Mouse (Mus musculus): ENCODE data around the gene Tas2r119. TPM values are rescaled to one million over a fixed set of nuclear protein-coding genes. Genes with fewer than 3 reads are reported as not detected.

Tas2r119 gene
- total RNA-seq (2014; rRNA removed; ENCODE audit: low replicate concordance) (not detected in 2 replicates), polyA plus RNA-seq (2015; fragmentation: Nextera tagmentation; extraction: Ambion mirVana) (not detected in 2 replicates)

- DNase-seq (ENCODE audit: low spot score) (no peak), ATAC-seq (ENCODE audit: insufficient read depth, low read depth) (no peak)
- H3K27me3 ChIP-seq (ENCODE audit: control insufficient read depth, insufficient read depth, low read length): no peaks in the 10 kb centered on the region
- H3K9me3 ChIP-seq (replicated peaks; ENCODE audit: control insufficient read depth, low read length): no peaks in the 10 kb centered on the region
- no peak within 1 kb of the TSS for H3K4me2 ChIP-seq (ENCODE audit: low read depth, low read length)
- TF ChIP-seq CTCF (IDR thresholded peaks at IDR 0.05; ENCODE audit: low read depth) (no peak), EP300 (IDR thresholded peaks at IDR 0.05; ENCODE audit: low read depth) (no peak)
- no peaks in the 10 kb centered on the region for H3K36me3 ChIP-seq (replicated peaks; ENCODE audit: control insufficient read depth, insufficient read depth, low read length)
- no peak within 1 kb of the TSS for H3K27ac ChIP-seq (ENCODE audit: low read depth)
- H3K4me3 ChIP-seq (ENCODE audit: low read depth, low read length): no peak within 1 kb of the TSS
- no peaks in the 10 kb centered on the region for H3K4me1 ChIP-seq (ENCODE audit: control insufficient read depth, insufficient read depth)
- H3K9ac ChIP-seq (replicated peaks; ENCODE audit: low read depth, low read length): no peak within 1 kb of the TSS
- 75% methylated on average over 4 of the region's 4 CpGs for WGBS
Observed at GRCm38 (mm10) chr15:32176989-32177388, at the start of gene Tas2r119. Gene Tas2r119, plus strand, starts transcription at chr15:32177289.

- Histone ChIP-seq H3K4me2 (ENCODE audit: low read depth, low read length) (no peak overlapping the region), H3K27me3 (ENCODE audit: control insufficient read depth, insufficient read depth, low read length) (no peaks in the 10 kb centered on the region), H3K9ac (replicated peaks; ENCODE audit: low read depth, low read length) (no peak overlapping the region), H3K27ac (ENCODE audit: low read depth) (no peak overlapping the region), H3K36me3 (replicated peaks; ENCODE audit: control insufficient read depth, insufficient read depth, low read length) (no peaks in the 10 kb centered on the region), H3K9me3 (replicated peaks; ENCODE audit: control insufficient read depth, low read length) (no peaks in the 10 kb centered on the region), H3K4me3 (ENCODE audit: low read depth, low read length) (no peak overlapping the region), H3K4me1 (ENCODE audit: control insufficient read depth, insufficient read depth) (no peaks in the 10 kb centered on the region)
- DNase-seq (ENCODE audit: low spot score) (no peak), ATAC-seq (ENCODE audit: insufficient read depth, low read depth) (no peak)
- 80% methylated on average over 7 of the region's 7 CpGs for WGBS
- TF ChIP-seq CTCF (IDR thresholded peaks at IDR 0.05; ENCODE audit: low read depth) (no peak), EP300 (IDR thresholded peaks at IDR 0.05; ENCODE audit: low read depth) (no peak)
Observed at GRCm38 (mm10) chr15:32132315-32132714, 44.8 kb upstream of the Tas2r119 start.

DNA sequence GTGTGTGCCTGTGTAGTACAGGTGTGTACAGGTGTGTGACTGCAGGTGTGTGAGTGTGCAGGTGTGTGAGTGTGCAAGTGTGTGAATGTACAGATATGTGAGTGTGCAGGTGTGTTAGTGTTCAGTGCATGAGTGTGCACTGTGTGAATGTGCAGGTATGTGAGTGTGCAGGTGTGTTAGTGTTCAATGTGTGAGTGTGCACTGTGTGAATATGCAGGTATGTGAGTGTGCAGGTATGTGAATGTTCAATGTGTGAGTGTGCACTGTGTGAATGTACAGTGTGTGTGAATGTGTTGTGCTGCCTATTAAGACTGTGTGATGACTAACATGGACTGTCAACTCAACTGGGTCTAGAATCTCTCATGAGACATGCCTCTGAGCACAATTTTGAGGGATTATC is 35.4 kb upstream of the Tas2r119 start:
- Histone ChIP-seq H3K36me3 (replicated peaks; ENCODE audit: control insufficient read depth, insufficient read depth, low read length) (no peaks in the 10 kb centered on the region), H3K4me2 (ENCODE audit: low read depth, low read length) (no peak overlapping the region), H3K27ac (ENCODE audit: low read depth) (no peak overlapping the region), H3K4me3 (ENCODE audit: low read depth, low read length) (no peak overlapping the region), H3K4me1 (ENCODE audit: control insufficient read depth, insufficient read depth) (no peaks in the 10 kb centered on the region), H3K9me3 (replicated peaks; ENCODE audit: control insufficient read depth, low read length) (no peaks in the 10 kb centered on the region), H3K9ac (replicated peaks; ENCODE audit: low read depth, low read length) (no peak overlapping the region), H3K27me3 (ENCODE audit: control insufficient read depth, insufficient read depth, low read length) (no peaks in the 10 kb centered on the region)
- DNase-seq (ENCODE audit: low spot score) (no peak), ATAC-seq (ENCODE audit: insufficient read depth, low read depth) (no peak)
- TF ChIP-seq EP300 (IDR thresholded peaks at IDR 0.05; ENCODE audit: low read depth) (no peak), CTCF (IDR thresholded peaks at IDR 0.05; ENCODE audit: low read depth) (no peak)

GRCm38 (mm10) chr15:32144269-32144668 is 32.8 kb upstream of the Tas2r119 start:
- H3K9ac ChIP-seq (replicated peaks; ENCODE audit: low read depth, low read length): no peak overlapping the region
- WGBS: 43% methylated on average over 3 of the region's 3 CpGs
- no peaks in the 10 kb centered on the region for H3K36me3 ChIP-seq (replicated peaks; ENCODE audit: control insufficient read depth, insufficient read depth, low read length)
- H3K4me1 ChIP-seq (ENCODE audit: control insufficient read depth, insufficient read depth): no peaks in the 10 kb centered on the region
- ATAC-seq (ENCODE audit: insufficient read depth, low read depth) (no peak), DNase-seq (ENCODE audit: low spot score) (no peak)
- H3K9me3 ChIP-seq (replicated peaks; ENCODE audit: control insufficient read depth, low read length): no peaks in the 10 kb centered on the region
- no peak for TF ChIP-seq CTCF (IDR thresholded peaks at IDR 0.05; ENCODE audit: low read depth)
- TF ChIP-seq EP300 (IDR thresholded peaks at IDR 0.05; ENCODE audit: low read depth): no peak
- no peak overlapping the region for H3K27ac ChIP-seq (ENCODE audit: low read depth)
- H3K27me3 ChIP-seq (ENCODE audit: control insufficient read depth, insufficient read depth, low read length): no peaks in the 10 kb centered on the region
- H3K4me3 ChIP-seq (ENCODE audit: low read depth, low read length): no peak overlapping the region
- no peak overlapping the region for H3K4me2 ChIP-seq (ENCODE audit: low read depth, low read length)

DNA sequence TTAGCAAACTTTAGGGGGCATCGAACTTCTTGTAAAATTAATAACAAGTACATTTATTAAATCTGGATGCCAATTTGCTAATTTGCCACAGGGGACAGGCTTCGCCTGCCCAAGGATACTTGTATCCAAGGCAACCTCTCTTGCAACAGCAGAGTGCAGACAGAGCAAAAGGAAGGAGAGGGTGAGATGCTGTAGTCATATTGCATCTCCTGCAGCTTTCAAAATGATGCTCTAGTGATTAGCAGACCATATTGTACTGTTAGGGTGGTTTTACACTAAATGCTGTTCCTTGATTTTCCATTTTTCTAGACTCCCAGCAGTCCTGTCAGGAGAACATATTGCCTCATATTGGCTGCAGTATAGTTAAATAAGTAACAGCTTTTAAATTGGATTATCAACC is 23.7 kb upstream of the Tas2r119 start:
- no peaks in the 10 kb centered on the region for H3K4me1 ChIP-seq (ENCODE audit: control insufficient read depth, insufficient read depth)

DNA sequence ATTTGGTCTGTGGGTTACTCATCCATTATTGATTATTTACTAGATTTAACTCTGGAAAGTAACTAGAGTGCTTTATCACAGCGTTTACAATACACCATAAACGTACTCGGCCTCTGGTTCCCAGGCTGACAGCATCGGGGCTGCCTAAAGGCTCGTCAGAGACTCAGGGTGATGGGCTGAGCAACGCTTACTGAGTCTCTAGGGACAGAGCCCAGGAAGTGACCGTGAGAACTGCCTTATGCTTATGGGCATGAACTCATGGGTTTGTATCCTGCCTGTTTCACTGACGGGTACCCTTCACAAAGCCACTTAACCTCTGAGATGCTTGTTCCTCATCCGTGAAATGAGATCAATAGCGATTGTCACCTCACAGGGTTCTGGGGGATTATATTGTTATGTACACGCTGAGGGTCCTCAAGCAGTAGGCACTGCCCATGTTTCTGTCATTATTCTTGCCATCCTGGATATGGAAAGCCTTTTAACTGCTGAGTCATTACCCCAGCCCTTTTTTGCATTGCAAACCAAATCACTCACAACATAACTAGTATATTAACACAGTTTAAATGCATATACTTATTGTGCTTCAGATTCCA is 23.1 kb upstream of the Tas2r119 start:
- H3K27me3 ChIP-seq (ENCODE audit: control insufficient read depth, insufficient read depth, low read length): no peaks in the 10 kb centered on the region
- WGBS: 75% methylated on average over 11 of the region's 11 CpGs
- no peak for DNase-seq (ENCODE audit: low spot score)
- no peak for ATAC-seq (ENCODE audit: insufficient read depth, low read depth)
- no peak overlapping the region for H3K4me3 ChIP-seq (ENCODE audit: low read depth, low read length)
- no peak overlapping the region for H3K27ac ChIP-seq (ENCODE audit: low read depth)
- no peaks in the 10 kb centered on the region for H3K9me3 ChIP-seq (replicated peaks; ENCODE audit: control insufficient read depth, low read length)
- H3K4me1 ChIP-seq (ENCODE audit: control insufficient read depth, insufficient read depth): no peaks in the 10 kb centered on the region
- TF ChIP-seq EP300 (IDR thresholded peaks at IDR 0.05; ENCODE audit: low read depth) (no peak), CTCF (IDR thresholded peaks at IDR 0.05; ENCODE audit: low read depth) (no peak)
- no peak overlapping the region for H3K9ac ChIP-seq (replicated peaks; ENCODE audit: low read depth, low read length)
- no peaks in the 10 kb centered on the region for H3K36me3 ChIP-seq (replicated peaks; ENCODE audit: control insufficient read depth, insufficient read depth, low read length)
- no peak overlapping the region for H3K4me2 ChIP-seq (ENCODE audit: low read depth, low read length)

More for the DNA sequence above, 23.7 kb upstream of the Tas2r119 start:
- TF ChIP-seq EP300 (IDR thresholded peaks at IDR 0.05; ENCODE audit: low read depth) (no peak), CTCF (IDR thresholded peaks at IDR 0.05; ENCODE audit: low read depth) (no peak)
- Histone ChIP-seq H3K27ac (ENCODE audit: low read depth) (no peak overlapping the region), H3K36me3 (replicated peaks; ENCODE audit: control insufficient read depth, insufficient read depth, low read length) (no peaks in the 10 kb centered on the region), H3K4me2 (ENCODE audit: low read depth, low read length) (no peak overlapping the region), H3K27me3 (ENCODE audit: control insufficient read depth, insufficient read depth, low read length) (no peaks in the 10 kb centered on the region), H3K4me3 (ENCODE audit: low read depth, low read length) (no peak overlapping the region), H3K9ac (replicated peaks; ENCODE audit: low read depth, low read length) (no peak overlapping the region), H3K9me3 (replicated peaks; ENCODE audit: control insufficient read depth, low read length) (no peaks in the 10 kb centered on the region)
- WGBS: 69% methylated on average over 2 of the region's 2 CpGs
- DNase-seq (ENCODE audit: low spot score): no peak
- ATAC-seq (ENCODE audit: insufficient read depth, low read depth): no peak
